Mouse (Mus musculus) thymus, postnatal 0 days (tissue): Measurements from ENCODE around the gene C130060K24Rik. TPM values are rescaled to one million over a fixed set of nuclear protein-coding genes. Genes with fewer than 3 reads are reported as not detected.

Source experiments
- DNase-seq: peaks from one replicate; pipeline ENCODE4 v3.0.0-alpha.2; 2015; ENCODE audit warnings: low spot score
- polyA plus RNA-seq: library from polyadenylated mRNA; unstranded; fragments of >200 nt; fragmentation: Nextera tagmentation; extraction: Ambion mirVana; gene quantifications from 2 replicates; pipeline ENCODE4 v1.2.1, GENCODE M21; 2015

C130060K24Rik gene
- not detected in 2 replicates for polyA plus RNA-seq

GRCm38 (mm10) chr6:65380918-65381772, at the start of gene C130060K24Rik:
Gene C130060K24Rik (plus strand): TSS chr6:65381105.
- DNase-seq = no peak

GRCm38 (mm10) chr6:65334246-65334645, 46.7 kb upstream of the C130060K24Rik start:
- DNase-seq = no peak

GRCm38 (mm10) chr6:65339391-65339790, 41.5 kb upstream of the C130060K24Rik start:
- DNase-seq = no peak

- DNase-seq = no peak
These were observed 39.5 kb upstream of the C130060K24Rik start for GRCm38 (mm10) chr6:65341360-65341759.

GRCm38 (mm10) chr6:65347736-65348135, 33.2 kb upstream of the C130060K24Rik start:
- no peak for DNase-seq

GRCm38 (mm10) chr6:65348255-65348654, 32.6 kb upstream of the C130060K24Rik start:
- DNase-seq = no peak

GRCm38 (mm10) chr6:65351622-65352021, 29.3 kb upstream of the C130060K24Rik start:
- no peak for DNase-seq

GRCm38 (mm10) chr6:65375918-65376317, 5.0 kb upstream of the C130060K24Rik start:
- no peak for DNase-seq

- DNase-seq = no peak
These were observed 41.0 kb downstream of the C130060K24Rik start for GRCm38 (mm10) chr6:65421888-65422287.

- no peak for DNase-seq
These were observed 46.2 kb downstream of the C130060K24Rik start for GRCm38 (mm10) chr6:65427065-65427464.

GRCm38 (mm10) chr6:65433159-65433558, 52.3 kb downstream of the C130060K24Rik start:
- DNase-seq = no peak

GRCm38 (mm10) chr6:65453465-65453864, 72.6 kb downstream of the C130060K24Rik start:
- DNase-seq = peak; percentile 4

- no peak for DNase-seq
These were observed 84.4 kb downstream of the C130060K24Rik start for GRCm38 (mm10) chr6:65465294-65465693.

- no peak for DNase-seq
These were observed 89.4 kb downstream of the C130060K24Rik start for GRCm38 (mm10) chr6:65470320-65470719.

- DNase-seq = no peak
These were observed 91.5 kb downstream of the C130060K24Rik start for GRCm38 (mm10) chr6:65472455-65472854.

- DNase-seq = no peak
These were observed 117.9 kb downstream of the C130060K24Rik start for GRCm38 (mm10) chr6:65498786-65499185.

Other genes with a start within 250 kb of the C130060K24Rik start
- 13.4 and 14.4 TPM in 2 replicates for gene Hpgds, start 236.2 kb upstream of the C130060K24Rik start, polyA plus RNA-seq
- 1.6 and 2.0 TPM in 2 replicates for gene Tnip3, start 144.2 kb downstream of the C130060K24Rik start, polyA plus RNA-seq